Mouse (Mus musculus): ENCODE measurements around the gene Clec2d.

The Clec2d gene

DNA sequence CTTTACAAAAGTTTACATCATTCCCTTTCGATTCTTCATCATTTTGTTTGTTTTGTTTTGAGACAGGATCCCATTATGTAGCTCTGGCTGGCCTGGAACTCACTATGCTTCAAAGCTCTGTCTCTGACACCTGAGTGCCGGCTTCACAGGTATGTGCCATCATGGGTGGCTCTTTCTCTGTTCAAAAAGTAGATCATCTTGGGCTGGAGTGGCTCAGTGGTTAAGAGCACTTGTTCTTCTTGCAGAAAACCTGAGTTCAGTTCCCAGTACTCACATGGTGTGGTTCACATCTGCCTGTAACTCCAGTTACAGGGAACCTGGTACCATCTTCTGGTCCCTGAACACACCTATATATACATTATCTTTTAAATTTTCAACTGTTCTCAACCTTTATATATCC is 44.7 kb downstream of the Clec2d start:
- DNase-seq (ENCODE audit: low spot score) = no peak

DNA sequence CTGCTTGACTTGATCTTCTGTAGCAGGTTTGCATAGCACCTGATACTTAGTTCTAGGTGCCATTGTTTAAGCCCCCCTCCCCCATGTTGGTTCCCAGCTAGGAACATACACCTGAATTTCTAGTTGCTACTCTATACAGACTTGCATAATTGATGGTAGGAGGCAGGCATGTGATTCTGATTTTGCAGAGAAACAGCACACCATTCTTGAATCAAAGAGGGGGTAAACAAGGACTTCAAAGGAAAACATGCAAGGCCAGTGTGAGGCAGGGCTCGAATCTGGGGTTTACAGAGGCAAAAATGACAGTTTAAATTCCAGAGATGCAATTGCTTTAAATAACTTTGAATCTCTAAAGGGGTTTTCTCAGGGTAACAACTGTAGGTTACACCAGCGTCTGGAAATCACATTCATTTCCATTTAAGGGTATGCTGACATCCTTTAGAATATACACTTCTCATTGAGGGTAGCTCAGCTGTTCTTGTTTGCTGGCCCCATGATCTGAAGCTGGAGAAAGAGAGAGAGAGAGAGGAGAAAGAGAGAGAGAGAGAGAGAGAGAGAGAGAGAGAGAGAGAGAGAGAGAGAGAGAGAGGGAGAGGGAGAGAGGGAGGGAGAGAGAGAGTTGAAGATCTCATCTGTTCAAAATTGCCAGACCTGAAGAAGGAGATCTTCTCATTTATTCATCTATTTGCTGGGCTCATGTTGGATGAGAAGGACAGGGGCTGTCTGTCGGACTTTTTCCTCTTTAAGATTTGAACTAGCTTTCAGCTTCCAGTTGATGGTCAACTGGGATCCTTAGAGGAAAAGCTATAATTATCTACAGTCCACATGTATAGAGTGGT is 48.7 kb downstream of the Clec2d start:
- DNase-seq (ENCODE audit: low spot score) = no peak

DNA sequence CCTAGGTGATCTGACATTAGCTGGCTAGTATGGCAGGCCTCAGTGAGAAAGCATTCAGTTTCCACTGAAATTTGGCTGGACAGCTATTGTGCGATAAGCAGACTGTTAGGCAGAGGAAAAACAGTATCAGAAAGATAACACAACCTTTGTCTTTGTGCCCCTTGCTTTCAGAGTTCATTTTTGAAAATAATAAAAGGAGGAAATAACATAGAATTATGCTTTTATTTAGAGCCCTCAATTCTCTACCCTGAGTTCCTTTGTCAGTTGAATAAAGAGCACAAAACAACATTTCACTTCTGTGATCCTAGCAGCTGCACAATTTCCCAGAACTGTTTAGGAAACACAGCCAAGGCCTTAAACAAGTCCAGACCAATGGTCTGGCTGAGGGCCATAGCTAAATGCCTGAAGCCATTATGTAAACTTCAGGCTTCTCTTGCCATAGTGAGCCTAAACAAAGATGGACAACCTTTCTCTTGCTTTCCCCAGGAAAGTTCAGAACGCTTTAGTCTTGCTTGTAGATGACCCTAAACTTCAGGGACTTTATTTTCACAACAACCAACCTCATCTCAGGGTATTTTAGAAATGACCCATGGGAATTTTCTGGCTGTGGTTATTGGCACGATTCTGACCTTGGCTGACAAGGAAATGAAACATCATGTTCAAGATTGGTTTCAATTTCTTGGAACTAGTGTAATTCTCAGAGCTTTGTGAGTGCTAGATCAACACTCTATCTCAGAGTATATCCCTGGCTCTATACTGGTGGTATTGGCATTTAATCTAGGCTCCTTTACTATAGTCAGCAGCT is 49.6 kb downstream of the Clec2d start:
- no peak for DNase-seq (ENCODE audit: low spot score)

DNA sequence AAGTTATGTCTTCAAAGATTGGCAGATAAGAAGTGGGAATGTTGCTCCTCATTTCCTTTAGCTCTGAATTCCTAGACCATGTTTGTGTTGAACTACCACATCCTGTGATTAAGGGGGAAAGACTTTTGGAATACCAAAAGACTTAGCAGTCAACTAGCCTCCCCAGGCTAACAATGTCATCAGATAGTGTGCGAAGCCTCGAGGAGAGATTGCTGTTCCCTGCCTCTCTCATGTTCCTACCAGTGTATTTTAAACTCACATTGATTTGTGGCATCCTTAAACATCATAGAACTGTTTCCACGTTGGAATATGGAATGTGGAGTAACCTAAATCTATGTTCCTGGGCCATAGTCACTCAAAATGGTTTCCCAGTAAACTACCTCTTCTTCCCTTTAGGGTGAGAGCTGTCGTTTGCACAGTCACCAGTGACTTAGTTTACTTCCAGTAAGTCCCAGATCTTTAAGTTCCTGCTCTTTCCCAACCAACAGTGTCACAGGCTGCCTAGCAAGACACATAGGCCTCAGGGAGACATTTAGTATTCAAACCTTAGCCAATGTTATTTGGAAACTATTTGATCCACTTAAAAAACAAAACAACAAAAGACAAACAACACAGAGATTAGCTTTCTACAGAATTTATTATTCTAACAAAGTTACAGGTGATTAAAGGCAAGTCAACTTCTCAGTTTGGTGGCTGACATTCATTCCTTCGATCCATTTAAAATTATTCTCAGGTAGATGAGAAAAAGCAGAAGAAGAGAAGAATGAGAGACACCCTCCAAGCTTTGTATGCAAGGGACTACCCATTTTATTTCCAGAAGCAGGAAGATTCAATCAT is 51.8 kb downstream of the Clec2d start:
- DNase-seq (ENCODE audit: low spot score) = no peak

DNA sequence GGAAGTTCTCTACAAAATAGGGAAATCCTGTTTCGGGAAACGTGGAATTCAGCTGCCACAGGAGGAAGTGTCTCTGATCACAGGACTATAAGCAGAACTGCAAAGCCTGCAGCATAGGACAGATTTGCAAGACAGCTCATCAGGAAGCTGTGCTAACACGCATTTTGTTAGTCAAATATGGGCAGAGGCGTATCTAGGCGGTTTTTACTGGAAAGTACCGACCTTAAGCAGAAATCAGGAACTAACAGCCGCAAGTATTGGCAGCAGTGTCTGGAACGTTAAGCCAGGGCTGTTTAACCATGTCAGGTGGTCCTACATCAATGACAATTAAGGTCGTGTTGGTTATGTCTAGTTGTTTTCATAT is 52.4 kb downstream of the Clec2d start:
- DNase-seq (ENCODE audit: low spot score) = no peak

DNA sequence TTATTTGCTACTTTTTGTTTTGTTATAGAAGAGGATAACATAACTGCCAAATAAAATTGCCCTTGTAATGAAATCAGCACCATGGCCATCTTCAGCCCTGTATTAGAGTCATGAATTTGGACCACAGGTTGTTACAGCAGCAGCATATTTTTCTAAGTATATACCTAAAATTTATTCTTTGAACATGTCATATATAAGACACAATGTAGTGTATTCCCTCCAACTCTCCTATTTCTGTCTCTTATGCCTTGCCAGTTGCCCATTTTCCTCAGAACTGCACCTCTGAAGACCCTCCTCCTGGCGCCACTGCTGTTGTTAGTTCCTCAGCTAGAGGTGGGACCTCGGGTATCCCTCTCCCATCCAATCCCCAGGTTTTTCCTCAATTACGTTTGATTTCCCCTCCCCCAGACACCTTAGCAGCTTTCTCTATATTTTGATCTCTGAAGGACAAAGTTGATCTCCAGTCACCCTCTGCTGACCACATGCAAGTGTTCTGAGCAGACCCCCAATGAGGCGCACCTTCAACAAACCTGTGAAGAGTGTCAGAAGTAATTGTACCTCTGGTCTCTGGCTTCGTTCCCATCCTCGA is 53.0 kb downstream of the Clec2d start:
- no peak for DNase-seq (ENCODE audit: low spot score)

DNA sequence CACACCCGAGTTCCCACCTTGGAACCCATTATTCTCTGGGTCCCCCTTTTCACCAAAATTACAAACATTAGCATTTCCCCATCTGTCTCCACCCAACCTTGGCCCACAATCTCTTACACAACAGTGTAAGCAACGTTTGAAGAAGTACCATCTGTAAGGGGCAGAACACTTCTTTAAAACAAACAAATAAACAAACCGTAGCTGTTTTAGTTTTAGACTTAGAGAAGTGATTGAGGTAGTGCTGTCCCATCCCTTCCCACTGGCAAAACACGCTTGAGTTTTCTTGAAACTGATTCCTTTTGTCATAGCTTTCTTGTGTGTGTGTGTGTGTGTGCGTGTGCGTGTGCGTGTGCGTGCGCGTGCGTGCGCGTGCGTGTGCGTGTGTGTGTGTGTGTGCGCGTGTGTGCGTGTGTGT is 53.5 kb downstream of the Clec2d start:
- no peak for DNase-seq (ENCODE audit: low spot score)

DNA sequence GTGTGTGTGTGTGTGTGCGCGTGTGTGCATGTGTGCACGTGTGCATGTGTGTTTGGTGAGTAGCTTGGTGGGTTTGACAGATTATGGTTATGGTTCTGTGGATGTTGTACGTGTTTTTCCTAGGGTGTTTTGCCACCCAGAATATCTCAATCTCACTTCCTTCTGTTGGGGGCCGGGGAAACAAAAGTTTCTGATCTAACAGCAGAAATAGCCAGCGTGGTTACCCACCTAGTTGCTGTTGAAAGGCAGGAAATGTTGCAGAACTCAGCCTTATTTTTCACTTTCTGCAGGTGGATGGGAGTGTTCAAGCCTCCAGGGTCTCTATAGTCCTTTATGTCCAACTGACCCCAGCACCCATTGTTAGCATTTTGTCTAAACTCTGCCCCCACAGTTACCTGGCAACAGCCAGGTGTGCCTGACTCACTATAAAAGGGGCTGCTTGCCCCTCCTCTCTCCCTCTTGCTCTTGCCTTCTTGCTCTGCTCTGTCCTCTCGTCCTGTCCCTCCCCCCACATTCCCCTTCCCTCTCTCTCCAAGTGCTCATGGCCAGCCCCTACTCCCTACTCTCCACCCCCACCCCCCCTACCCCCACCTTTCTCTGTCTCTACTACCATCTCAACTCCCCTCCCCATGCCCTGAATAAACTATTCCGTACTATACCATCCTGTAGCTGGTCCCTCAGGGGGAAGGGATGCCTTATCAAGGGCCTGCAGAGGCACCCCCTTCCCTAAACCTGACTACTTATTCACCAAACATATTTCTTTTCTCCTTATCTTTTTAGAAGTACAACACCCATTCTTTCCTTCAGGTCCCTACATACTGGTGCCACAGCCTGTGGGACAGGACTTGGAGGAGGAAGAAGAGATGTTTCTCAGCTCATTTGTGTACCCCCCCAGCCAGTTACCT is 54.3 kb downstream of the Clec2d start:
- DNase-seq (ENCODE audit: low spot score) = no peak

DNA sequence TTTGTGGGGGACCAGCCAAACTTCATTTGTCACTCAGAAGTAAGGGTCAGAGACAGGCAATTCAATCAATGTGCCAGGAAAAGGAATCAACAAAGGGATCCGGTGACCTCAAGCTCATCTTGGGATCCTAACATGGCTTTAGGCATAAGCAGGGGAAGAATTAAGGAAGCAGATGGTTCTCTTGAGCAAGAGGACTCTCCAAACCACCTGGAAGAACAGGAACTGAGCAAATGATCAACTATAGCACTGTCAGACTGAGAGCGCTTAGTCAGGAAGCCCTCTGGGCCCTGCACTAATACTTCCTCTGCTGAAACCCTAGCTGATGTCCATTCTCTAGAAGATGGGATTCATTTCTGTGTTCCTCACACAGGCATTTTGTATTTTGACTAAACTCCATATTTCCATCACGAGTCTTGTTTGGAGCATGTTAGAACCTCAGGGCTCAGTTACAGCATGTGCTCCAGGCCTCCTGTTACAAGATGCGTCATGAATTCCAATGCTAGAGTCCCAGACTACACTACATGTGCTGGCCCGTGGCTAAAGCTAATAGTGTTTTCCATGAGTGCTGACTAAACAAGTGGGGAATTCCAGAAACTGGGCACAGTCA is 55.5 kb downstream of the Clec2d start:
- DNase-seq (ENCODE audit: low spot score) = no peak
